14 mouse cellular contexts compared by ENCODE assay signal in the genomic region with DNA sequence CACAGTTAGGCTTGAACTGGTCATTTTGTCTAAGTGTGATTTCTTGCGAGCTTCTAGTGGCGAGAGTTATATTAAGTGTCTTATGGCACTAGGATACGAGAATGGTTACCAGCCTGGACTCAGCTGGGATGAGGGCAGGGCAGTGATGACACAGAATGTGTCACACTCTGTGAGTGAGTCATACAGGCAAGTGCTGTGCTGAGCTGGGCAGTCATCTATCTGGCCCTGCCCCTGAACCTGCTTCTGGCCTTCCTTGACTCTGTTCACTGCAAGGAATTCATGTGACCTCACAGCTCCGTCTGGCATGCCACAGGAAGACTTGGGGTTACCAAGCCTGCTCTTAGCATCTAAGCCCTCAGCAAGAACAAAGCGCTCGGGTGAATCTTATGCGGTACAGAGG. TPM values are rescaled to one million over a fixed set of nuclear protein-coding genes. Genes with fewer than 3 reads are reported as not detected.
A peak's percentile ranks its signal among the peaks of the same experiment; 100 is the strongest.
DNase-seq lines count a peak whose midpoint lies in the region; ATAC-seq and TF ChIP-seq lines count a peak whose summit lies in the region.
"Had no signal": no experiment of that assay in that cellular context is flagged by ENCODE, and none has a peak within 500 bp of the region (broad histone marks: within the 10 kb centered on the region; RNA-seq: fewer than 3 reads in every experiment).

No protein-coding gene starts in this region.

- H3K4me1 ChIP-seq in liver, embryonic 15.5 days (replicated peaks): peaks cover 17% of the 10 kb centered on the region
- peaks cover 13% of the 10 kb centered on the region; the same call in 1 of the 2 replicates for H3K4me1 ChIP-seq in liver, embryonic 12.5 days
- 0 out of 2 replicates have a peak, but pooled peaks cover 9% of the 10 kb centered on the region for H3K4me1 ChIP-seq in intestine, postnatal 0 days (replicated peaks; ENCODE audit: control insufficient read depth, insufficient read depth, low read length)
- no peaks in the 10 kb centered on the region for H3K4me1 ChIP-seq in hindbrain, embryonic 13.5 days (replicated peaks)
- H3K4me1 ChIP-seq: limb, embryonic 12.5 days had no signal

- no peak for TF ChIP-seq CTCF in intestine, postnatal 0 days (IDR thresholded peaks at IDR 0.05; ENCODE audit: low read depth)

- no peak overlapping the region for H3K9ac ChIP-seq in liver, embryonic 15.5 days
- no peak overlapping the region for H3K9ac ChIP-seq in liver, embryonic 12.5 days
- no peak overlapping the region for H3K9ac ChIP-seq in intestine, postnatal 0 days (ENCODE audit: low read depth, low read length)
- H3K9ac ChIP-seq in hindbrain, embryonic 13.5 days: no peak overlapping the region
- H3K9ac ChIP-seq: forebrain, embryonic 15.5 days; limb, embryonic 12.5 days had no signal

- peak; percentile 62 for DNase-seq in Muller cell, postnatal 12 days (ENCODE audit: inconsistent ontology term)
- peak; percentile 63 for DNase-seq in adrenal gland, postnatal 14 days
- DNase-seq: cerebellum, adult 8-10 months; kidney, adult 8-10 months; thymus, postnatal 4 days had no signal

- 0 out of 2 replicates have a peak overlapping the region, but pooled peaks have one; percentile 48 for H3K27ac ChIP-seq in liver, embryonic 15.5 days (replicated peaks)
- no peak overlapping the region for H3K27ac ChIP-seq in liver, embryonic 12.5 days
- peak overlapping the region; percentile 73 for H3K27ac ChIP-seq in intestine, postnatal 0 days (ENCODE audit: low read depth, low read length)
- no peak overlapping the region for H3K27ac ChIP-seq in hindbrain, embryonic 13.5 days
- H3K27ac ChIP-seq: forebrain, embryonic 15.5 days; hindbrain, embryonic 10.5 days; limb, embryonic 12.5 days had no signal

- WGBS in liver, embryonic 15.5 days (ENCODE audit: insufficient replicate concordance): 69% methylated on average over 7 of the region's 7 CpGs
- WGBS in liver, embryonic 12.5 days (ENCODE audit: insufficient replicate concordance): 71% methylated on average over 7 of the region's 7 CpGs
- 64% methylated on average over 7 of the region's 7 CpGs for WGBS in intestine, postnatal 0 days
- WGBS in hindbrain, embryonic 13.5 days: 89% methylated on average over 7 of the region's 7 CpGs

- no peak for ATAC-seq in liver, embryonic 15.5 days (ENCODE audit: insufficient read depth)
- ATAC-seq in liver, embryonic 12.5 days: no peak
- peak; percentile 86 for ATAC-seq in intestine, postnatal 0 days
- no peak for ATAC-seq in hindbrain, embryonic 13.5 days (ENCODE audit: low FRiP score)
- no peak for ATAC-seq in frontal cortex, adult (ENCODE audit: low TSS enrichment)
- ATAC-seq: forebrain, embryonic 15.5 days had no signal

- no peaks in the 10 kb centered on the region for H3K36me3 ChIP-seq in liver, embryonic 15.5 days (replicated peaks)
- H3K36me3 ChIP-seq in liver, embryonic 12.5 days: no peaks in the 10 kb centered on the region
- no peaks in the 10 kb centered on the region for H3K36me3 ChIP-seq in intestine, postnatal 0 days (ENCODE audit: control insufficient read depth, insufficient read depth)
- H3K36me3 ChIP-seq in hindbrain, embryonic 13.5 days: no peaks in the 10 kb centered on the region
- H3K36me3 ChIP-seq: forebrain, embryonic 15.5 days; hindbrain, embryonic 10.5 days; limb, embryonic 12.5 days had no signal

- no peak overlapping the region for H3K4me2 ChIP-seq in liver, embryonic 15.5 days
- H3K4me2 ChIP-seq in liver, embryonic 12.5 days: no peak overlapping the region
- H3K4me2 ChIP-seq in intestine, postnatal 0 days (replicated peaks; ENCODE audit: low read depth): no peak overlapping the region
- no peak overlapping the region for H3K4me2 ChIP-seq in hindbrain, embryonic 13.5 days
- H3K4me2 ChIP-seq: forebrain, embryonic 15.5 days; limb, embryonic 12.5 days had no signal

- H3K27me3 ChIP-seq in liver, embryonic 15.5 days: no peaks in the 10 kb centered on the region
- H3K27me3 ChIP-seq in liver, embryonic 12.5 days (replicated peaks): no peaks in the 10 kb centered on the region
- H3K27me3 ChIP-seq in intestine, postnatal 0 days (replicated peaks; ENCODE audit: control insufficient read depth, insufficient read depth, low read length): no peaks in the 10 kb centered on the region
- H3K27me3 ChIP-seq in hindbrain, embryonic 13.5 days: no peaks in the 10 kb centered on the region
- H3K27me3 ChIP-seq: forebrain, embryonic 15.5 days; limb, embryonic 12.5 days had no signal

- H3K9me3 ChIP-seq in liver, embryonic 15.5 days (replicated peaks): no peaks in the 10 kb centered on the region
- H3K9me3 ChIP-seq in liver, embryonic 12.5 days (replicated peaks): no peaks in the 10 kb centered on the region
- H3K9me3 ChIP-seq in intestine, postnatal 0 days (ENCODE audit: control insufficient read depth): no peaks in the 10 kb centered on the region
- H3K9me3 ChIP-seq in hindbrain, embryonic 13.5 days: no peaks in the 10 kb centered on the region
- H3K9me3 ChIP-seq: forebrain, embryonic 15.5 days; hindbrain, embryonic 10.5 days; limb, embryonic 12.5 days had no signal

- H3K4me3 ChIP-seq in liver, embryonic 15.5 days (replicated peaks): no peak overlapping the region
- H3K4me3 ChIP-seq in liver, embryonic 12.5 days: no peak overlapping the region
- no peak overlapping the region for H3K4me3 ChIP-seq in intestine, postnatal 0 days (ENCODE audit: low read depth, low read length)
- H3K4me3 ChIP-seq in hindbrain, embryonic 13.5 days: no peak overlapping the region
- H3K4me3 ChIP-seq: forebrain, embryonic 15.5 days; hindbrain, embryonic 10.5 days; limb, embryonic 12.5 days; myocyte had no signal

RNA-seq across cellular contexts. Expression of a gene that starts 16.3 kb away (rescaled TPM):
- 3.4 and 4.2 TPM in 2 replicates for polyA plus RNA-seq in liver, embryonic 15.5 days (2015; fragmentation: Nextera tagmentation; extraction: Ambion mirVana)
- 0.75 and 0.93 TPM in 2 replicates for polyA plus RNA-seq in liver, embryonic 12.5 days (2016; fragmentation: Nextera tagmentation; extraction: Ambion mirVana)
- 5.1 and 7.7 TPM in 2 replicates for total RNA-seq in adrenal gland, postnatal 14 days (2021)
- 41.7 and 47.6 TPM in 2 replicates for polyA plus RNA-seq in intestine, postnatal 0 days (2015; fragmentation: Nextera tagmentation; extraction: Ambion mirVana)
- 1.00 and 1.5 TPM in 2 replicates for polyA plus RNA-seq in hindbrain, embryonic 13.5 days (2015; fragmentation: Nextera tagmentation; extraction: Ambion mirVana)

RNA-seq across cellular contexts. Expression of a gene that starts 41.0 kb away (rescaled TPM):
- 14.1 and 14.9 TPM in 2 replicates for polyA plus RNA-seq in liver, embryonic 15.5 days (2015; fragmentation: Nextera tagmentation; extraction: Ambion mirVana)
- 23.3 and 24.3 TPM in 2 replicates for polyA plus RNA-seq in liver, embryonic 12.5 days (2016; fragmentation: Nextera tagmentation; extraction: Ambion mirVana)
- total RNA-seq in adrenal gland, postnatal 14 days (2021): 10.2 and 16.0 TPM in 2 replicates
- 10.6 and 12.5 TPM in 2 replicates for polyA plus RNA-seq in intestine, postnatal 0 days (2015; fragmentation: Nextera tagmentation; extraction: Ambion mirVana)
- polyA plus RNA-seq in hindbrain, embryonic 13.5 days (2015; fragmentation: Nextera tagmentation; extraction: Ambion mirVana): 15.1 and 16.2 TPM in 2 replicates

Comparison
In these comparisons a context has a peak if more than half of its experiments do, and no peak if none do; other contexts are left out.
1. H3K27ac ChIP-seq: peak in liver, embryonic 15.5 days (single experiment) and intestine, postnatal 0 days (single experiment); none in liver, embryonic 12.5 days (single experiment) and hindbrain, embryonic 13.5 days (single experiment).